ENCODE assay signal across 17 mouse cellular contexts in the genomic region with DNA sequence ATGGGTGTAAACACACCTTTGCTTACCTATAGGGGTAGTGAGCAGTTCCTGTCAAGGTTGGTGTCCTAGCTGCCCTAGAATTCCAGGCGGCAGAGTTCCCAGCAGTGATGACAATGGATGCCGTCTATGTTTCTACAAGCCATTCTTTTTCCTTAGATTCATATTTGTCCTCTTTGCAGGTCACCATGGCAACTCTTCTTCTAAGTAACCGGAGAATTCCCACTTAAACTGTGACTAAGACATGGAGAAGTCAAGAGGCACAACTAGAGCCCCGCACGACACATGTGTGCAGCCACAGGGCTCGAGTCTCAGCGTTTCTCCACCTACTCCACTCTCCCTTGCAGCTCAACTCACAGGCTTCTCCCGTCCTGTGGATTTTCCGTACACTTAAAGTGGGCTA.
"Had no signal": no experiment of that assay in that cellular context is flagged by ENCODE, and none has a peak within 500 bp of the region (broad histone marks: within the 10 kb centered on the region; RNA-seq: fewer than 3 reads in every experiment).

No protein-coding gene starts in this region.

- ATAC-seq: hindbrain, embryonic 16.5 days; intestine, embryonic 16.5 days; liver, embryonic 12.5 days had no signal

- DNase-seq: gastrocnemius, adult 2 months; gastrocnemius, postnatal 10 days; gastrocnemius, postnatal 25 days; heart, adult 18-20 months; heart, postnatal 10 days; heart, postnatal 4 days; kidney, adult 11 months; kidney, adult 2 months; kidney, adult 9 months; kidney, postnatal 14 days; kidney, postnatal 36 days; layer of hippocampus, adult 9-11 months; layer of hippocampus, postnatal 36 days; left cerebral cortex, postnatal 4 days had no signal
